Mouse (Mus musculus): ENCODE data around the gene Cdt1.

The Cdt1 gene

DNA sequence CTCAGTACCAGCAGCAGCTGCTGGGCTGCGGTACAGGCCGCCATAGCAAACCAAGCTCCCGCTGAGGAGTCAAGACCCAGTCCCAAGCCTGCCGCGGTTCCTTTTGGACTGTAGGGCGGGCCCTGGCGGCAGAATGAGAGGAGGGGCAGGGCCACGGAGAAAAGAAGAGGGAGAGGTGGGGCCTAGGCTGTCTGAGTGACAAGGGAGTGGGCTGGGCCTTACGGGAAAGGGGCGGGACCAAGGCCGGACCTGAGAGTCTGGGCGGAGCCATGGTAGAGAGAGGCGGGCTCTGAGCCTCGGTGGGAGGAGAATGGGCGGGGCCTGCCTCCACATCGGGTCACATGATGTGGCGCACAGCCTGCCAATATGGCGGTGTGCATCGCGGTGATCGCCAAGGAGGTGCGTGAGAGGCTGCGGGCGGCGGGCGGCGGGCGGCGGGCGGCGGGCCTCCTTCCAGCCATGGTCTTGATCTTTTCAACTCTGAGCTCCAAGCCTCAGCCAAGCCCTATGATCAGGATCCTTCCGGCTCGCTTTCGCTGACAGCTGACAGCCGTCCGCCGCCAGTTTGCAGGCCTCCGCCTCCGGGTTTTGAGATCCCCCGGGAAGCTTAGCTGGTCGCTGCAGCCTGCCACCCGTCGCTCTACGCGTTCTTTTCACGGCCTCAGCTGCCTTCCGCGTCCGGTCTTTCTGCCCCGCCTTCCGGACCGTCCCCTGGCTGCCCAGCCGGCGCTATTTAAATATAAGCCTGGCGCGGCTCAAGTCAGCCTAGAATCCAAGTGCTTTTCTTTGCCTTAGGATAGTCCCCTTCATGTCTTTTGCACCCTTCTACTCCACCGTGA is 43.7 kb downstream of the Cdt1 start, which contains the start of the genes Galns and Trappc2l:
Gene Galns, minus strand, starts transcription at position 169 of the 839 bp plus-strand sequence.
Gene Trappc2l, plus strand, starts transcription at position 346 of the 839 bp plus-strand sequence.
- DNase-seq (ENCODE audit: low spot score in 2 of 2): peak; percentile 94 to 96

DNA sequence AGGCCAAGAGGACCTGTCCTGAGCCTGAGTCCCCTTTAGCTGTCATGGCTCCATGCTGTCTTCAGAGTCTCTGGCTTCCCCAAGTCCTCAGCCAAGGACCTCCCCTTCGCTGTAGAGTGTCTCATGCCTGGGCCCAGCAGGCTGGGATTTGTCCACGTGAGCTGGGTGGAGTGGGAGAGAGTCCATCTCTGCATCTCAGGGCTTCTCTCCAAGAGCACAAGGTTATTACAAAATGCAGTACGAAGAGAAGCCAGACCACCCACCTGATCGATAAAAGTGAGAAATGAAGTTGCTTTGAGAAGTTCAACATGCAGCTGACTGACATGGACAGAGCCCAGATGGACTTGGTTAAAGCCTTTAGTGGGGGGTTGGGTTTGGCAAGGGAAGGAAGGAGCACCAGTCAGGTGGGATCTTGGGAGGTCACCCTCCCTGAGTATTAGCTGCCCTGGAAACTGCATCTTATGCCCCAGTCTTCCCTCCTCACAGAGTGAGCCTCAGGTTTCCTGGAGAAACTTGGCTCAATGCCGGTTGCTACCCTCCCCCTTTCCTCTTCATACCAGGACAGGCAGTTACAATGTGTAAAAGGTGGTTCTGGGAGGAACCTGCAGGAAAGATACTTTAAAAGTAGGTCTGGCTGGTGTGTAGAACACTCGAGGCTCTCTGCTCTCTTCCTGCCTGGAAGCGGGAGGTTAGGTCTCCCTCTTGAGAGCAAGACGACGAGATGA is 48.5 kb downstream of the Cdt1 start:
- DNase-seq (ENCODE audit: low spot score in 2 of 2): peak in 1 of 2 experiments; percentile 51

DNA sequence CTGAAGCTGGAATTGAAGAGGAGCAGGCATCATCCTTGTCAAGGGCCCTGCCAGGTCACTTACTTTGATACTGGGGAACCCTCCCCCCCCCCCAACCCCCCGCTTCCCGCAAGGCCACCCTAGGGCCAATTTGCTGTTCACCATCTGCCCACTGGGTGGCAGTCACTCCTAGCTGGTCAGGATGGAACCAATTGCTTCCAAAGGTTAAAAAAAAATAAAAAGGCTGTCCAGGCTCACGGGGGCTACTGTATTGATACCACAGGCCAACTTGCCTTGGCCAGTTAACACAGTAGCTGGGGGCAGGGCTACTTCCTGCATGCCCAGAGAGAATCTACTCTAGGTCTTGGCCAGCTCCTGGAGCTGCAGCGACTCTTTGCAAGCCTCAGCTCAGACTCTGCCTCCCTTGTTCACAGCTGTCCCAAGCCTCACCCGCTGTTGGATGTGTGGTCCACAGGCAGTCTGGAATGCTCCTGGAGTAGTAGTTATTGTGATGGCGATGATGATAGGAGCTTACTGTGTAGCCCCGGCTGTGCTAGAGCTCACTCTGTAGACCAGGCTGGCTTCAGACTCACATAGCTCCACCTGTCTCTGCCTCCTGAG is 50.2 kb downstream of the Cdt1 start:
- DNase-seq (ENCODE audit: low spot score in 2 of 2): peak; percentile 75 to 81

DNA sequence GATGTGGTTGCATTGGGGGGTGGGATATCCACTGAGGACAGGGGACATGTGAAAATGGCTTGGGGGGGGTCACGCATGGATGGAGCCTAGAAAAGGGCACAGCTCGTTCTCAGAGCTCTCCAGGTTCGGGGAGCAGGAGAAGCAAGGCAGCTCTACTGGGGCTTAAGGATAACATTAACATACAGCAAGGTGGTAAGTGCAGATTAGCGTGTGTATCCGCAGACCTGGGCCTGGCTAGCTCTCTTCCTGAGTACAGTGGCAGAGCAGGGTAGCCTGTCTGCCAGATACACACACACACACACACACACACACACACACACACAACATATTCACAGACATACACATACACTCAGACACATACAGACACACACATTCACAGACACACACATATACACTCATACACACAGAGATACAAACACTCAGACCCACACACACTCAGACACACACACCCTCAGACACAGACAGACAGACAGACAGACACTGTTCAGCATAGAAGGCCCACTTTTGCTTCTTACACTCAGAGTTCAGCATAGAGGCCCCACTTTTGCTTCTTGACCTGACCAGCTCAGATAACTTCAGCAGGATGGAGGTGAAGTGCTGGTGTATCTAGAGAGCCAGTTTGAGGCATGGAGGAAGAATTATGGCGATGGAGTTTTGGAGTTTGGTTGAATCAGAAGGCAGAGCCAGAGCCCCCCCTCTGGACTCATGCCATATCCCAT is 51.0 kb downstream of the Cdt1 start:
- no peak for DNase-seq (ENCODE audit: low spot score in 2 of 2)

DNA sequence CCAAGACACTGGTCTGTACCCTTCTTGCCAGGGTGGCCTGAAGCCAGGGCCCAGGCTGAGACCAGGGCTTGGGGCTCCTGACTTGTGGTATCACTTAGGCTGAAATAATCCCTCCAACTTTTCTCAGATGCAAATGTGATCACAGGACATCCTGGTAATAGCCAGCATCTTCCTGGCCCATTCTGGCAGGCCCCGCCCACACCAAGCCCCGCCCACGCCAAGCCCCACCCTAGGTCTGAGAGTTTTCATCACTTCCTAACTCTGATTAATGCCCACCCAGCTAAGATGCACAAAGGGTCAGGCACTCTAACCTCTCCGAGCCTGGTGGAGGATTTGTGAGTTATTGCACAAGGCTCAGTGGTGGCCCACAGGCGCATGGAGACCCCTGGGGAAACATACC is 52.6 kb downstream of the Cdt1 start:
- DNase-seq (ENCODE audit: low spot score in 2 of 2): no peak

DNA sequence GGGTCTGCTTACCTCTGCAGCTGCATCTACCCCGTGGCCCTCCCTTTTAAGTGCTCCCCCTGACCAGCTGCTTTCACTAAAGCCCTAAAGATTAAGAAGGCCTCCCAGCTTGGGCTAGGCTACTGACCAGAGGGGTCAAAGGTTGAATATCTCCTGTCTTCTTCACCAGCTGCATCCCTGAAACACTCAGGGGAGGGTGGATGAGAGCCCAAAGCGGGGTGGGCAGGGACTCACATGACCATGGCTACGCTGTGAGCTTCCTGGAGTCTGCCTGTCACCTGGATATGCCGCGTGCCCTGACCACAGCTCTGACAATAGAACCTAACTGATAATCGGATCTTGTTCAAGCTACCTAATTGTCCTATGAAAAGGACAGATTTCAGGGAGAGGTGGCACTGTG is 54.9 kb downstream of the Cdt1 start, which contains the start of gene Pabpn1l:
Gene Pabpn1l, minus strand, starts transcription at position 13 of the 400 bp plus-strand sequence.
- no peak for DNase-seq (ENCODE audit: low spot score in 2 of 2)
